Mouse (Mus musculus) erythroblast, embryonic 14.5 days (primary cell): ENCODE measurements at regions not wholly inside any gene's neighbourhood (a gene's known extent, or its start where the extent isn't known, plus 50 kb on each side); places are given as distances from the start of the nearest gene placed in this dataset.

Experiments used
- H3K27me3 ChIP-seq: 2 replicates; pipeline ENCODE4 v1.6.1; 2012; ENCODE audit warnings: inconsistent platforms; ENCODE audit not compliant: control insufficient read depth
- H3K36me3 ChIP-seq: 2 replicates; pipeline ENCODE4 v1.6.1; 2012; ENCODE audit warnings: mild to moderate bottlenecking, inconsistent platforms; ENCODE audit not compliant: control insufficient read depth
- H3K4me1 ChIP-seq: 2 replicates; pipeline ENCODE4 v1.6.1; 2012; ENCODE audit warnings: inconsistent platforms; ENCODE audit not compliant: control insufficient read depth
- H3K4me3 ChIP-seq: replicated peaks from 2 replicates; pipeline ENCODE3; 2012; ENCODE audit warnings: moderate library complexity, mild to moderate bottlenecking, inconsistent platforms
- H3K9me3 ChIP-seq: 2 replicates; pipeline ENCODE4 v1.6.1; 2012; ENCODE audit warnings: low read length, inconsistent platforms, mixed read lengths; ENCODE audit not compliant: control insufficient read depth
- GATA1 ChIP-seq: IDR thresholded peaks from 2 replicates; pipeline ENCODE4 v1.6.1; 2012; ENCODE audit warnings: low read length, inconsistent platforms, mixed read lengths
- TAL1 ChIP-seq: IDR thresholded peaks from 3 replicates; pipeline ENCODE4 v1.6.1; 2012; ENCODE audit warnings: low read length, inconsistent platforms, mixed read lengths

- Histone ChIP-seq H3K36me3 (no peaks in the 10 kb centered on the region), H3K27me3 (no peaks in the 10 kb centered on the region), H3K4me3 (no peak overlapping the region), H3K9me3 (no peaks in the 10 kb centered on the region), H3K4me1 (no peaks in the 10 kb centered on the region)
- TF ChIP-seq TAL1 (no peak), GATA1 (no peak)
Measured at GRCm38 (mm10) chr6:31206106-31206505, 192.4 kb upstream of the Mkln1 start.

- TF ChIP-seq TAL1: no peak
- TF ChIP-seq GATA1: no peak
- H3K4me3 ChIP-seq: no peak overlapping the region
- no peaks in the 10 kb centered on the region for H3K4me1 ChIP-seq
- no peaks in the 10 kb centered on the region for H3K27me3 ChIP-seq
- H3K36me3 ChIP-seq: no peaks in the 10 kb centered on the region
- no peaks in the 10 kb centered on the region for H3K9me3 ChIP-seq
Measured at GRCm38 (mm10) chr6:31207231-31207630, 191.3 kb upstream of the Mkln1 start.

- TF ChIP-seq TAL1: no peak
- TF ChIP-seq GATA1: no peak
- peaks cover 4% of the 10 kb centered on the region; the same call in 1 of the 2 replicates for H3K27me3 ChIP-seq
- H3K36me3 ChIP-seq: no peaks in the 10 kb centered on the region
- no peaks in the 10 kb centered on the region for H3K9me3 ChIP-seq
- H3K4me3 ChIP-seq: no peak overlapping the region
- no peaks in the 10 kb centered on the region for H3K4me1 ChIP-seq
Measured at GRCm38 (mm10) chr6:31208224-31208623, 190.3 kb upstream of the Mkln1 start.

GRCm38 (mm10) chr6:31209411-31210139 is 189.0 kb upstream of the Mkln1 start:
- Histone ChIP-seq H3K4me3 (no peak overlapping the region), H3K36me3 (no peaks in the 10 kb centered on the region), H3K4me1 (no peaks in the 10 kb centered on the region), H3K27me3 (peaks cover 8% of the 10 kb centered on the region), H3K9me3 (no peaks in the 10 kb centered on the region)
- TF ChIP-seq GATA1 (no peak), TAL1 (no peak)

GRCm38 (mm10) chr6:31210209-31210714 is 188.3 kb upstream of the Mkln1 start:
- H3K9me3 ChIP-seq: no peaks in the 10 kb centered on the region
- no peak for TF ChIP-seq GATA1
- H3K36me3 ChIP-seq: no peaks in the 10 kb centered on the region
- H3K4me1 ChIP-seq: no peaks in the 10 kb centered on the region
- no peak overlapping the region for H3K4me3 ChIP-seq
- H3K27me3 ChIP-seq: peaks cover 13% of the 10 kb centered on the region

- Histone ChIP-seq H3K4me3 (no peak overlapping the region), H3K9me3 (no peaks in the 10 kb centered on the region), H3K27me3 (peaks cover 21% of the 10 kb centered on the region), H3K36me3 (no peaks in the 10 kb centered on the region), H3K4me1 (peaks cover 2% of the 10 kb centered on the region)
- TF ChIP-seq GATA1 (no peak), TAL1 (no peak)
Measured at GRCm38 (mm10) chr6:31211091-31211490, 187.4 kb upstream of the Mkln1 start.

- H3K27me3 ChIP-seq: peaks cover 27% of the 10 kb centered on the region
- no peak for TF ChIP-seq GATA1
- no peak for TF ChIP-seq TAL1
- peaks cover 7% of the 10 kb centered on the region for H3K4me1 ChIP-seq
- H3K4me3 ChIP-seq: no peak overlapping the region
- H3K36me3 ChIP-seq: no peaks in the 10 kb centered on the region
- no peaks in the 10 kb centered on the region for H3K9me3 ChIP-seq
Measured at GRCm38 (mm10) chr6:31211616-31212015, 186.9 kb upstream of the Mkln1 start.

GRCm38 (mm10) chr6:31212080-31212479 is 186.5 kb upstream of the Mkln1 start:
- H3K4me3 ChIP-seq: no peak overlapping the region
- peaks cover 31% of the 10 kb centered on the region for H3K27me3 ChIP-seq
- TF ChIP-seq TAL1: no peak
- no peak for TF ChIP-seq GATA1
- H3K9me3 ChIP-seq: no peaks in the 10 kb centered on the region
- H3K36me3 ChIP-seq: no peaks in the 10 kb centered on the region
- H3K4me1 ChIP-seq: peaks cover 12% of the 10 kb centered on the region

- H3K9me3 ChIP-seq: 0 out of 2 replicates have a peak, but pooled peaks cover 1% of the 10 kb centered on the region
- H3K4me3 ChIP-seq: no peak overlapping the region
- H3K36me3 ChIP-seq: no peaks in the 10 kb centered on the region
- TF ChIP-seq TAL1: no peak
- no peak for TF ChIP-seq GATA1
- peaks cover 16% of the 10 kb centered on the region for H3K4me1 ChIP-seq
- peaks cover 37% of the 10 kb centered on the region for H3K27me3 ChIP-seq
Measured at GRCm38 (mm10) chr6:31212694-31213093, 185.8 kb upstream of the Mkln1 start.

- TF ChIP-seq GATA1 (no peak), TAL1 (no peak)
- Histone ChIP-seq H3K27me3 (peaks cover 42% of the 10 kb centered on the region), H3K36me3 (no peaks in the 10 kb centered on the region), H3K9me3 (0 out of 2 replicates have a peak, but pooled peaks cover 2% of the 10 kb centered on the region), H3K4me3 (no peak overlapping the region), H3K4me1 (peaks cover 19% of the 10 kb centered on the region)
Measured at GRCm38 (mm10) chr6:31213161-31213560, 185.4 kb upstream of the Mkln1 start.
